Mouse (Mus musculus): ENCODE measurements around the gene Mrpl35. TPM values are rescaled to one million over a fixed set of nuclear protein-coding genes. Genes with fewer than 3 reads are reported as not detected.
"Not testable (repeated sequence)": the region's sequence is repeated elsewhere in the genome, so short reads cannot be mapped to it uniquely, and the experiment has no call there.

The Mrpl35 gene
- total RNA-seq (2021) = 10 to 100 TPM; 31.7 to 32.0 TPM
- long read RNA-seq, experiment 1, transcript Mrpl35-201 (4 exons, 3,721 nt) = major isoform, 49 of 51 reads
- long read RNA-seq, experiment 1, partial matches to known transcripts = 1 of 51 reads
- long read RNA-seq, experiment 1, other reads (novel, unspliced or antisense) = 1 of 51 reads
- long read RNA-seq, experiment 2, transcript Mrpl35-201 (4 exons, 3,721 nt) = major isoform, 47 of 50 reads
- long read RNA-seq, experiment 2, partial matches to known transcripts = 2 of 50 reads
- long read RNA-seq, experiment 2, other reads (novel, unspliced or antisense) = 1 of 50 reads

GRCm38 (mm10) chr6:71826869-71827268, at the start of gene Mrpl35:
TSS of gene Mrpl35 (minus strand) at chr6:71826969.
- intact Hi-C loops (cut with DNase I; ENCODE audit: low total_unique reads) = no loop called here
- DNase-seq = no peak

- no peak for DNase-seq
- intact Hi-C loops (cut with DNase I; ENCODE audit: low total_unique reads) = no loop called here
Measured at GRCm38 (mm10) chr6:71871396-71871795, 44.6 kb upstream of the Mrpl35 start.

GRCm38 (mm10) chr6:71868809-71869208, 42.0 kb upstream of the Mrpl35 start:
- no peak for DNase-seq
- intact Hi-C loops (cut with DNase I; ENCODE audit: low total_unique reads) = no loop called here

- intact Hi-C loops (cut with DNase I; ENCODE audit: low total_unique reads) = no loop called here
- no peak for DNase-seq
Measured at GRCm38 (mm10) chr6:71867751-71868150, 41.0 kb upstream of the Mrpl35 start.

GRCm38 (mm10) chr6:71846906-71847305, 20.1 kb upstream of the Mrpl35 start:
- DNase-seq; intact Hi-C loops (cut with DNase I; ENCODE audit: low total_unique reads): not testable (repeated sequence)

- DNase-seq = no peak
- intact Hi-C loops (cut with DNase I; ENCODE audit: low total_unique reads) = no loop called here
Measured at GRCm38 (mm10) chr6:71840597-71841290, 14.0 kb upstream of the Mrpl35 start.

- no peak for DNase-seq
- intact Hi-C loops (cut with DNase I; ENCODE audit: low total_unique reads) = no loop called here
Measured at GRCm38 (mm10) chr6:71839815-71840214, 13.0 kb upstream of the Mrpl35 start.

- intact Hi-C loops (cut with DNase I; ENCODE audit: low total_unique reads) = no loop called here
- DNase-seq = no peak
Measured at GRCm38 (mm10) chr6:71836811-71837210, 10.0 kb upstream of the Mrpl35 start.

- intact Hi-C loops (cut with DNase I; ENCODE audit: low total_unique reads) = no loop called here
- DNase-seq = peak; percentile 97
Measured at GRCm38 (mm10) chr6:71831581-71831960, 4.8 kb upstream of the Mrpl35 start.

GRCm38 (mm10) chr6:71830690-71831580, 4.2 kb upstream of the Mrpl35 start, which contains the start of gene Immt:
TSS of gene Immt (plus strand) at chr6:71831331.
- DNase-seq = peak; percentile 99
- intact Hi-C loops (cut with DNase I; ENCODE audit: low total_unique reads) = no loop called here

GRCm38 (mm10) chr6:71829768-71830167, 3.0 kb upstream of the Mrpl35 start:
- intact Hi-C loops (cut with DNase I; ENCODE audit: low total_unique reads) = no loop called here
- DNase-seq = no peak

- no peak for DNase-seq
- intact Hi-C loops (cut with DNase I; ENCODE audit: low total_unique reads) = no loop called here
Measured at GRCm38 (mm10) chr6:71823961-71824360, 2.8 kb downstream of the Mrpl35 start.

GRCm38 (mm10) chr6:71823488-71823887, 3.3 kb downstream of the Mrpl35 start:
- intact Hi-C loops (cut with DNase I; ENCODE audit: low total_unique reads) = no loop called here
- DNase-seq = peak; percentile 85

GRCm38 (mm10) chr6:71823085-71823484, 3.7 kb downstream of the Mrpl35 start:
- DNase-seq = no peak
- intact Hi-C loops (cut with DNase I; ENCODE audit: low total_unique reads) = no loop called here

- intact Hi-C loops (cut with DNase I; ENCODE audit: low total_unique reads) = no loop called here
- no peak for DNase-seq
Measured at GRCm38 (mm10) chr6:71819764-71820292, 6.9 kb downstream of the Mrpl35 start.

- intact Hi-C loops (cut with DNase I; ENCODE audit: low total_unique reads) = no loop called here
- no peak for DNase-seq
Measured at GRCm38 (mm10) chr6:71812820-71813219, 13.9 kb downstream of the Mrpl35 start.

GRCm38 (mm10) chr6:71809890-71810289, 16.9 kb downstream of the Mrpl35 start:
- intact Hi-C loops (cut with DNase I; ENCODE audit: low total_unique reads) = loop anchor here (10.0 kb wide), 1 partner anchor 195 kb away; no protein-coding TSS in a partner anchor

GRCm38 (mm10) chr6:71806713-71807112, 20.1 kb downstream of the Mrpl35 start:
- intact Hi-C loops (cut with DNase I; ENCODE audit: low total_unique reads) = loop anchor here (10.0 kb wide), 1 partner anchor 192 kb away; no protein-coding TSS in a partner anchor
- DNase-seq = no peak

More at GRCm38 (mm10) chr6:71809890-71810289, 16.9 kb downstream of the Mrpl35 start:
- no peak for DNase-seq

- DNase-seq = peak; percentile 64
- intact Hi-C loops (cut with DNase I; ENCODE audit: low total_unique reads) = loop anchor here (10.0 kb wide), 1 partner anchor 189 kb away; no protein-coding TSS in a partner anchor
Measured at GRCm38 (mm10) chr6:71804061-71804829, 22.5 kb downstream of the Mrpl35 start.

Data from gastrocnemius, postnatal 14 days (tissue).